Mouse (Mus musculus): ENCODE results near the gene Anln. TPM values are rescaled to one million over a fixed set of nuclear protein-coding genes. Genes with fewer than 3 reads are reported as not detected.
A peak's percentile ranks its signal among the peaks of the same experiment; 100 is the strongest.

The Anln gene
- polyA plus RNA-seq (2012; rRNA removed) (26.8 and 35.4 TPM in 2 replicates), polyA plus RNA-seq (2014; fragmentation: Nextera tagmentation; extraction: Ambion mirVana) (40.4 and 46.5 TPM in 2 replicates)

- no peaks in the 10 kb centered on the region for H3K27me3 ChIP-seq (ENCODE audit: control insufficient read depth, insufficient read depth, low read length)
- peak; percentile 95 for ATAC-seq (ENCODE audit: low FRiP score, low read depth)
- peaks cover 18% of the 10 kb centered on the region for H3K4me1 ChIP-seq (ENCODE audit: control insufficient read depth, insufficient read depth, low read length)
- peak within 1 kb of the TSS; percentile 86 for H3K4me2 ChIP-seq (replicated peaks; ENCODE audit: low read depth, low read length, severe bottlenecking)
- H3K9ac ChIP-seq (ENCODE audit: low read depth, low read length, severe bottlenecking), result peak within 1 kb of the TSS; percentile 94
- peak; percentile 80; the same call in 1 of the 2 replicates for TF ChIP-seq POLR2A (IDR thresholded peaks at IDR 0.05; ENCODE audit: borderline replicate concordance, extremely low read depth, insufficient read depth, insufficient read length)
- H3K9me3 ChIP-seq (ENCODE audit: control insufficient read depth, low read length), result no peaks in the 10 kb centered on the region
- no peaks in the 10 kb centered on the region for H3K36me3 ChIP-seq (ENCODE audit: control insufficient read depth, insufficient read depth, low read length)
- WGBS, result 2% methylated on average over 7 of the region's 44 CpGs
- H3K27ac ChIP-seq (replicated peaks; ENCODE audit: low read depth, low read length), result peak within 1 kb of the TSS; percentile 93
- H3K4me3 ChIP-seq (replicated peaks; ENCODE audit: low read length), result peak within 1 kb of the TSS; percentile 86
- DNase-seq (ENCODE audit: low spot score), result peak; percentile 92
Measured at GRCm38 (mm10) chr9:22389021-22389476, at the start of gene Anln. Anln (minus strand) TSS chr9:22389188.

DNA sequence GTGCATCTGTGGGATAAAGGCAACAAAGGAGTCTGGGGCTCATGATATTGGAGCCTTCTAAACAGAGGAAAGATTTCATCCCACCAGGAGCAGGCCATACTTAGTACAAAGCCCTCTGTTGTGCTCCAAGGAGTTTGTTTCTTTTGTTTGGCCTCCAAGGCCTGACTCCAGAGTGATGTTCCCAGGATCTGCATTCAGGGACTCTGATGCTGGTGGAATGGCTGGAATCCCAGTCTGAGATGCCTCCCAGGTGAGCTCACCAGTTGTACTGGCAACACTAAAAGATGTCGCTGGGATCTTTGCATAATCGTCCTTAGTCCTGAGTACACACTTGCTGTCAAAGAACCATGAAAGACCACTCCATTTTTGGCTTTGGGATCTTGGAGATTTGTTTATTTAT, 45.1 kb upstream of the Anln start:
- 98% methylated on average over 2 of the region's 2 CpGs for WGBS

GRCm38 (mm10) chr9:22433221-22433620, 44.2 kb upstream of the Anln start:
- TF ChIP-seq POLR2A (IDR thresholded peaks at IDR 0.05; ENCODE audit: borderline replicate concordance, extremely low read depth, insufficient read depth, insufficient read length), result no peak
- Histone ChIP-seq H3K27ac (replicated peaks; ENCODE audit: low read depth, low read length) (no peak overlapping the region), H3K4me2 (replicated peaks; ENCODE audit: low read depth, low read length, severe bottlenecking) (no peak overlapping the region), H3K36me3 (ENCODE audit: control insufficient read depth, insufficient read depth, low read length) (no peaks in the 10 kb centered on the region), H3K4me3 (replicated peaks; ENCODE audit: low read length) (no peak overlapping the region), H3K27me3 (ENCODE audit: control insufficient read depth, insufficient read depth, low read length) (no peaks in the 10 kb centered on the region), H3K4me1 (ENCODE audit: control insufficient read depth, insufficient read depth, low read length) (peaks cover 16% of the 10 kb centered on the region), H3K9me3 (ENCODE audit: control insufficient read depth, low read length) (no peaks in the 10 kb centered on the region), H3K9ac (ENCODE audit: low read depth, low read length, severe bottlenecking) (no peak overlapping the region)
- WGBS, result 72% methylated on average over 2 of the region's 2 CpGs
- ATAC-seq (ENCODE audit: low FRiP score, low read depth), result no peak
- no peak for DNase-seq (ENCODE audit: low spot score)

More for the DNA sequence above, 45.1 kb upstream of the Anln start:
- Histone ChIP-seq H3K4me2 (replicated peaks; ENCODE audit: low read depth, low read length, severe bottlenecking) (no peak overlapping the region), H3K9ac (ENCODE audit: low read depth, low read length, severe bottlenecking) (no peak overlapping the region), H3K9me3 (ENCODE audit: control insufficient read depth, low read length) (no peaks in the 10 kb centered on the region), H3K27ac (replicated peaks; ENCODE audit: low read depth, low read length) (no peak overlapping the region), H3K4me3 (replicated peaks; ENCODE audit: low read length) (no peak overlapping the region), H3K4me1 (ENCODE audit: control insufficient read depth, insufficient read depth, low read length) (peaks cover 8% of the 10 kb centered on the region), H3K27me3 (ENCODE audit: control insufficient read depth, insufficient read depth, low read length) (no peaks in the 10 kb centered on the region), H3K36me3 (ENCODE audit: control insufficient read depth, insufficient read depth, low read length) (no peaks in the 10 kb centered on the region)
- DNase-seq (ENCODE audit: low spot score) (no peak), ATAC-seq (ENCODE audit: low FRiP score, low read depth) (no peak)
- TF ChIP-seq POLR2A (IDR thresholded peaks at IDR 0.05; ENCODE audit: borderline replicate concordance, extremely low read depth, insufficient read depth, insufficient read length), result no peak

DNA sequence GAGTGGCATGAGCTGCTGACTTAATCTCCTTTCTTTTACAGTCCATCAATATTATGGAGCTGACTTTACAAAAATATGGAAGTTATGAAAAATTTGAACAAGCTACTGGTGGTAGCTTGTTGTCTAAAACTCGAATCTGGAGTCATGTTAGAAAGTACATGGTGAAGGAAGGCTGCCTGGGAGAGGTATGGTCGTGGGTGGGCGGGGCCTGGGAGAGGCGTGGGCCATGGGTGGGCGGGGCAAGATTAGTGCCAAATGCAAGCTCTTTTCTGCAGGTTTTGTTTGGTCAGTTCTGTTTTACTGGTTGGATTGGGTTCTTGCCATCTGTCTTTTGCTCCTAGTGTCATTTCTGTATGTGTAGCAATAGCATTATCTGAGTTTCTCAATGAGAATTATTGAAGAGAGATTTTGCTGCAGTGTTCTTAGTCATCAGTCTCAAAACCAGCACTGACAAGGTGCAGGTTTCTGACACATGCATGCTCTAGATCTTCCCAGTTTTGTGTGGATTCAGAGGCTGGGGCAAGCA, 41.4 kb upstream of the Anln start:
- Histone ChIP-seq H3K27ac (replicated peaks; ENCODE audit: low read depth, low read length) (no peak overlapping the region), H3K4me1 (ENCODE audit: control insufficient read depth, insufficient read depth, low read length) (peaks cover 17% of the 10 kb centered on the region), H3K4me2 (replicated peaks; ENCODE audit: low read depth, low read length, severe bottlenecking) (peak overlapping the region; percentile 16; the same call in 1 of the 2 replicates), H3K4me3 (replicated peaks; ENCODE audit: low read length) (no peak overlapping the region), H3K27me3 (ENCODE audit: control insufficient read depth, insufficient read depth, low read length) (no peaks in the 10 kb centered on the region), H3K9me3 (ENCODE audit: control insufficient read depth, low read length) (no peaks in the 10 kb centered on the region), H3K9ac (ENCODE audit: low read depth, low read length, severe bottlenecking) (no peak overlapping the region), H3K36me3 (ENCODE audit: control insufficient read depth, insufficient read depth, low read length) (no peaks in the 10 kb centered on the region)
- WGBS, result 21% methylated on average over 5 of the region's 5 CpGs
- no peak for TF ChIP-seq POLR2A (IDR thresholded peaks at IDR 0.05; ENCODE audit: borderline replicate concordance, extremely low read depth, insufficient read depth, insufficient read length)
- DNase-seq (ENCODE audit: low spot score), result no peak
- no peak for ATAC-seq (ENCODE audit: low FRiP score, low read depth)

DNA sequence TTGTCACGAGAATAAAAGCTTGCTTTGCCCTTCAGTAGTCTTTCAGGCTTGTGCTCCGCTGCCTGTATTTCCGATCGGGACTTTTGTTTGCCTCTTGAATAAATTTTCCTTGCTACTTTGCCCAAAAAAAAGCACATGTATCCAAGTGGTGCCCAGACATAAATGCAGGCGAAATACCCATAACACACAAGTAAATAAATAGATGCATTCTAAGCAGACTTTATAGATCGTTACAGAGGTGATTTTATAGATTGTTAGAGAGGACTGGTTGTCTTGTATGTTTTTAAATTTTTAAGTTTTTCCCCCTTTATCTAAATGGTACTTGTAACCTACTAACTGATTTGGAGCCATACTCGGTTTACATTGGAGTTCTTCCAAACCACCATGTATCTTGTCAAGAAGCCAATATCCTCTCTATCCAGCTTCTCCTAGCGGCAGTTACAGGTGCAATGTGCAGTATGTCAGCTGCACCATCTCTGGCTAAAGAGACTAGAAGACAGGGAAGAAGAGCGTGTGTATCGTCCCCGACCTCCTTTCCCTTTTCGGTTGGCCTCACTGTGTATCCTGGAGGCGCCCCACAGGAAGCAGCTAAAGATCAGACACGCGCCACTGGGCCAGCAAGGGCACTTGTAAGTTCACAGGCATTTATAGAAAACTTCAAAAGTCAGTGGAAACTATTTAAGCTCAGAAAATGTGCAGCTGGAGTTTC, 40.7 kb upstream of the Anln start:
- DNase-seq (ENCODE audit: low spot score) (peak; percentile 48), ATAC-seq (ENCODE audit: low FRiP score, low read depth) (no peak)
- peak overlapping the region; percentile 16; the same call in 1 of the 2 replicates for H3K4me2 ChIP-seq (replicated peaks; ENCODE audit: low read depth, low read length, severe bottlenecking)
- H3K27me3 ChIP-seq (ENCODE audit: control insufficient read depth, insufficient read depth, low read length), result no peaks in the 10 kb centered on the region
- no peak overlapping the region for H3K27ac ChIP-seq (replicated peaks; ENCODE audit: low read depth, low read length)
- no peaks in the 10 kb centered on the region; the same call in 1 of the 2 replicates for H3K36me3 ChIP-seq (ENCODE audit: control insufficient read depth, insufficient read depth, low read length)
- H3K4me3 ChIP-seq (replicated peaks; ENCODE audit: low read length), result no peak overlapping the region
- WGBS, result 33% methylated on average over 15 of the region's 15 CpGs
- H3K9me3 ChIP-seq (ENCODE audit: control insufficient read depth, low read length), result no peaks in the 10 kb centered on the region
- no peak overlapping the region for H3K9ac ChIP-seq (ENCODE audit: low read depth, low read length, severe bottlenecking)
- peaks cover 17% of the 10 kb centered on the region for H3K4me1 ChIP-seq (ENCODE audit: control insufficient read depth, insufficient read depth, low read length)
- TF ChIP-seq POLR2A (IDR thresholded peaks at IDR 0.05; ENCODE audit: borderline replicate concordance, extremely low read depth, insufficient read depth, insufficient read length), result no peak

Measured in limb, embryonic 14.5 days (tissue).